Mouse (Mus musculus): ENCODE data around the gene Nfix. TPM values are rescaled to one million over a fixed set of nuclear protein-coding genes. Genes with fewer than 3 reads are reported as not detected.

Gene Nfix
- polyA plus RNA-seq, 1 experiment: 18.2 TPM

DNA sequence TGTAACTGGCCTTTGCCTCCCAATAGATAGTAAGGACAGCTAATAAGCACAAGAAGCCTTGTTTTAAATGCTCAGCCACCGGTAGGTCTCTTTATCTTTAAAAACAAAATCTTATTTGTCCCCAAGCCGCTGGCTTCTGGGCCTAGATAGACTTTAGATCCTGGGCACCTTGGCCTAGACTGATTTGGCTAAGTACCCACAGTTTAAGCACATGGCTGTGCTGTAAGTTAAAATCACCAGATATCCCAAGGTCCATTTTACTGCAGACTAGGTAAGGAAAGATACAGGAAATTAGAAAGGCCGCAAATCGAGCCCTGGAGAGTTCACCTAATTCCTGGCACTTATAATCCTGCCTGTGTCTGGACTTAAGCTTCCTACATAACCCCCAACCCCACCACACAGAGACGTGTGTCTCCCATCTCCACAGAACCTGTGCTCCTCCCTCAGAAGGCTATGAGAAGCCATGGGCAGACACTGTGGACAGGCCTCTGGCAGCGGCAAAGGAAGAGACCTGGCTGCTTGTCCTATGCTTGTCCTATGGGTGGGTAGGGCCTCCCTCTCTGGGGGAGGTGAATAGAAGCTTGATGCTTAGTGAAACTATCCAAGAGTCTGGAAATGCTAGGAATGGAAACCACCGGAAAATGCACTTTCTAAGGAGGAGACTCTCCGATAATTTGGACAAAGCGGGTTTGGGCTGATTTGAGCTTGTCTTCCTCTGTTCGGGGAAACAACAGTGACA, 22.1 kb downstream of the Nfix start:
- no peak for TF ChIP-seq CTCF (IDR thresholded peaks at IDR 0.05; ENCODE audit: borderline replicate concordance, control insufficient read depth, extremely low read depth, insufficient read depth, low read length, poor library complexity)
- TF ChIP-seq POLR2A (IDR thresholded peaks at IDR 0.05; ENCODE audit: control insufficient read depth, extremely low read depth, insufficient read depth, low read length, poor library complexity): no peak
- Histone ChIP-seq H3K4me3 (ENCODE audit: control insufficient read depth, insufficient read depth, low read length) (no peak overlapping the region), H3K36me3 (ENCODE audit: control insufficient read depth, insufficient read depth, low read length) (no peaks in the 10 kb centered on the region), H3K4me1 (replicated peaks; ENCODE audit: control insufficient read depth, insufficient read depth, low read length) (peaks cover 18% of the 10 kb centered on the region), H3K27ac (ENCODE audit: control insufficient read depth, insufficient read depth, low read length) (no peak overlapping the region), H3K27me3 (ENCODE audit: control insufficient read depth, insufficient read depth, low read length) (no peaks in the 10 kb centered on the region)
- DNase-seq: no peak
- WGBS: 95% methylated on average over 10 of the region's 10 CpGs

DNA sequence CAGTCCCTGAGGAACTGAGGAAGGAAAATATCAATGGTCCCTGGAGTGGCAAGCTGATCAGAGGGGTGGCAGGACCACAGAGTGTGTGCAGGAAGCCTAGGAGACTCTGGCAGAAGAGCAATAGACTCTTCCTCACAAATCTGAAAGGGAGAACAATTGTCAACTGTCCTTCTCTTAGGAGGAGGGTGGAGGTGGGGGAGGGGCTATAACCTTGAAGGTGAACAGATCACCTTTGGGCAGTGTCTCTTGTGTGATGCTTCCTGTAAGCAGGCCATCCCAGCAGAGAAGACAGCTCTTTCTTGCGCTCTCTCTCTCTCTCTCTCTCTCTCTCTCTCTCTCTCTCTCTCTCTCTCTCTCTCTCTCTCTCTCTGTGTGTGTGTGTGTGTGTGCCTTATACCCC, 23.6 kb downstream of the Nfix start:
- Histone ChIP-seq H3K4me1 (replicated peaks; ENCODE audit: control insufficient read depth, insufficient read depth, low read length) (peaks cover 18% of the 10 kb centered on the region), H3K36me3 (ENCODE audit: control insufficient read depth, insufficient read depth, low read length) (no peaks in the 10 kb centered on the region), H3K27me3 (ENCODE audit: control insufficient read depth, insufficient read depth, low read length) (no peaks in the 10 kb centered on the region), H3K27ac (ENCODE audit: control insufficient read depth, insufficient read depth, low read length) (no peak overlapping the region), H3K4me3 (ENCODE audit: control insufficient read depth, insufficient read depth, low read length) (no peak overlapping the region)
- WGBS: 100% methylated on average over 1 of the region's 1 CpGs
- TF ChIP-seq POLR2A (IDR thresholded peaks at IDR 0.05; ENCODE audit: control insufficient read depth, extremely low read depth, insufficient read depth, low read length, poor library complexity) (no peak), CTCF (IDR thresholded peaks at IDR 0.05; ENCODE audit: borderline replicate concordance, control insufficient read depth, extremely low read depth, insufficient read depth, low read length, poor library complexity) (no peak)
- DNase-seq: no peak

DNA sequence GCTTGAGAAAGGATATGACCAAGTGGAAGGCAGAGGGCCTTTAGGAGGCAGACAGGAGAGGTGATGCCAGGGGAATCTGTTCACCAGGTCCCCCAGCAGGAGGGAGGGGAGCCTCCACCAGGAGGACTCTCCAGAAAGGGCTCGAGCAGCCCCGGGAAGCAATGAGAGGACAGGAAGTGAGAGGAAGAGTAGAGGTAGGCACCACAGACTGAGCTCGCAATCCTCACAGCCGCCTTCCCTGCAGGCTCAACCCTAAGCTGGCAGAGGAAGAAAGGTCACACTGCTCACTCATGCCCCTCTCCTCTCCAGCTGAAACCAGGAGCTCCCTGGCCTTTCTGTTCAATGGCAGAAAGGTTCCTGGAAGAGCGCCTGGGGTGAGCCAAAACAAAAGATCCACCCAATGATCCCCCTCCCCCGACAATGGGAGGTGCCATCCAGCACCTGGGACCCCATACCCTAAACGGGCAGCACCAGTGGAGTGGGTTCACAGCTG, 24.5 kb downstream of the Nfix start:
- Histone ChIP-seq H3K4me3 (ENCODE audit: control insufficient read depth, insufficient read depth, low read length) (no peak overlapping the region), H3K27me3 (ENCODE audit: control insufficient read depth, insufficient read depth, low read length) (no peaks in the 10 kb centered on the region), H3K36me3 (ENCODE audit: control insufficient read depth, insufficient read depth, low read length) (no peaks in the 10 kb centered on the region), H3K27ac (ENCODE audit: control insufficient read depth, insufficient read depth, low read length) (no peak overlapping the region), H3K4me1 (replicated peaks; ENCODE audit: control insufficient read depth, insufficient read depth, low read length) (peaks cover 18% of the 10 kb centered on the region)
- WGBS: 42% methylated on average over 7 of the region's 7 CpGs
- no peak for DNase-seq
- TF ChIP-seq CTCF (IDR thresholded peaks at IDR 0.05; ENCODE audit: borderline replicate concordance, control insufficient read depth, extremely low read depth, insufficient read depth, low read length, poor library complexity) (no peak), POLR2A (IDR thresholded peaks at IDR 0.05; ENCODE audit: control insufficient read depth, extremely low read depth, insufficient read depth, low read length, poor library complexity) (no peak)

DNA sequence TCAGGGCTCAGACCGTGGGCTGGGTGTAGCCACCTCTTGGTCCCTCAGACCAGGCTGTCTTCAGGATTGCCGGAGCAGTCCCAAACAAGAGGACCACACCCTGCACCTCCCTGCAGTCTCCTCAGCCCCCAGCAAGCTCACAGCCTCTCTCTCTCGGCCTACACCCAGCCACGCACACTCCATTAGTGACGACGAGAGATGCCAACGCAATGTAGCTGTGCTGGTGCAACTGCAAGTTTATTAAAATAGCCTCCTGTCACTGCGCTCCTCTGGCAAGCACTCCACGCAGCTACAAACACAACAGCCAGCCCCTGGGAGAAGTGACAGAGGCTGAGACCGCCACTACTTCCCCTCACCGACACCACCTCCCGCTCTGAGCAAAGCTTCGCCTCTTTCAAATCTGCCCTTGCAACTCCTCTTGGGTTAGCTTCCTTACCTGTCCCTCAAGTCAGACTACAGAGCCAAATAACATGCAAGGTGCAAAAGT, 25.0 kb downstream of the Nfix start:
- H3K27ac ChIP-seq (ENCODE audit: control insufficient read depth, insufficient read depth, low read length): no peak overlapping the region
- no peak for DNase-seq
- H3K4me1 ChIP-seq (replicated peaks; ENCODE audit: control insufficient read depth, insufficient read depth, low read length): peaks cover 18% of the 10 kb centered on the region
- TF ChIP-seq POLR2A (IDR thresholded peaks at IDR 0.05; ENCODE audit: control insufficient read depth, extremely low read depth, insufficient read depth, low read length, poor library complexity) (no peak), CTCF (IDR thresholded peaks at IDR 0.05; ENCODE audit: borderline replicate concordance, control insufficient read depth, extremely low read depth, insufficient read depth, low read length, poor library complexity) (no peak)
- no peak overlapping the region for H3K4me3 ChIP-seq (ENCODE audit: control insufficient read depth, insufficient read depth, low read length)
- H3K36me3 ChIP-seq (ENCODE audit: control insufficient read depth, insufficient read depth, low read length): no peaks in the 10 kb centered on the region
- WGBS: 20% methylated on average over 13 of the region's 13 CpGs
- H3K27me3 ChIP-seq (ENCODE audit: control insufficient read depth, insufficient read depth, low read length): no peaks in the 10 kb centered on the region

DNA sequence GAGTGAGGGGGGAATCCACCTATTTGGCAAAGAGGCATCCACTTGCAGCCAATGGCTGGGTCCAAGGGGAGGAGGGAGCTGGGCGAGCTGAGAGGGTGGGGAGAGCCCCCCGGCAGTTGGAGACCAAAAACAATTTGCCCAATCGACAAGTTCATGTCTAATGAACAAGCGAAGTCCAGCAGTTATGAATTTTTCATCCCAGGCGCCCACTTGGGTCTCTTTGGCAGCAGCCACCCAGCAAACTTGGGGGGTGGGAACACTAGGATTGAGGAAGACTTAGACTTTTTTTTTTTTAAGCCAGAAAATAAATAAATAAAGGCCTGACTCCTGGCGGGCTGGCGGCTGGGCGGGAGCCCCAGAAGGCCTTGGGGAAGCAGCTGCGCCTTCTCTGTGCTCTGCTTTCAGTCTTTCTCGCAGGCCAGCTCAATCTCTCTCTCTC, 25.7 kb downstream of the Nfix start:
- WGBS: 23% methylated on average over 10 of the region's 10 CpGs
- no peak for TF ChIP-seq POLR2A (IDR thresholded peaks at IDR 0.05; ENCODE audit: control insufficient read depth, extremely low read depth, insufficient read depth, low read length, poor library complexity)
- TF ChIP-seq CTCF (IDR thresholded peaks at IDR 0.05; ENCODE audit: borderline replicate concordance, control insufficient read depth, extremely low read depth, insufficient read depth, low read length, poor library complexity): no peak
- Histone ChIP-seq H3K4me1 (replicated peaks; ENCODE audit: control insufficient read depth, insufficient read depth, low read length) (peaks cover 18% of the 10 kb centered on the region), H3K27me3 (ENCODE audit: control insufficient read depth, insufficient read depth, low read length) (no peaks in the 10 kb centered on the region), H3K4me3 (ENCODE audit: control insufficient read depth, insufficient read depth, low read length) (no peak overlapping the region), H3K36me3 (ENCODE audit: control insufficient read depth, insufficient read depth, low read length) (no peaks in the 10 kb centered on the region), H3K27ac (ENCODE audit: control insufficient read depth, insufficient read depth, low read length) (no peak overlapping the region)
- no peak for DNase-seq

DNA sequence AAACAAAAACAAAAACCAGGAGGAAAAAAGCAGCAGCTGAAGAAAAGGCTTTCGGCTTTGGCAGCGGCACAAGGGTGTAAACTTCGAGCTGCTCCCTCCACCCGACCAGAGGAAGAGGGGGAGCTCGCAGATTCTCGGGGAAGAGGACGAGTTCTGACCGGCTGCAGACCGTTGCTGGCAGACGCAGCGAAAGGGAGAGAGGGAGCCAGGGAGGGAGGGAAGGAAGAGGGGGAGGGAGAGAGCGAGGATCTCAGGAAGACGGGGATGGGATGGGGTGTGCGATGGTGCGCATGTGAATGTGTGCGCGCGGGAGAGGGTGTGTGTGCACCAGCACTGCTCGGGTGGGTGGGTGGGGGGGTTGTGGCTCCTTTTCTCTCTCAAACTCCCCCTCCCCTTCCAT, 26.3 kb downstream of the Nfix start:
- Histone ChIP-seq H3K27me3 (ENCODE audit: control insufficient read depth, insufficient read depth, low read length) (no peaks in the 10 kb centered on the region), H3K36me3 (ENCODE audit: control insufficient read depth, insufficient read depth, low read length) (no peaks in the 10 kb centered on the region), H3K4me1 (replicated peaks; ENCODE audit: control insufficient read depth, insufficient read depth, low read length) (peaks cover 18% of the 10 kb centered on the region), H3K27ac (ENCODE audit: control insufficient read depth, insufficient read depth, low read length) (no peak overlapping the region), H3K4me3 (ENCODE audit: control insufficient read depth, insufficient read depth, low read length) (peak overlapping the region; percentile 27)
- 1% methylated on average over 18 of the region's 19 CpGs for WGBS
- no peak for DNase-seq
- no peak for TF ChIP-seq POLR2A (IDR thresholded peaks at IDR 0.05; ENCODE audit: control insufficient read depth, extremely low read depth, insufficient read depth, low read length, poor library complexity)
- TF ChIP-seq CTCF (IDR thresholded peaks at IDR 0.05; ENCODE audit: borderline replicate concordance, control insufficient read depth, extremely low read depth, insufficient read depth, low read length, poor library complexity): no peak

Measured in thymus, adult 2 months (tissue).